Mouse (Mus musculus) C2C12 (cell line): ENCODE results near the gene Endog. TPM values are rescaled to one million over a fixed set of nuclear protein-coding genes. Genes with fewer than 3 reads are reported as not detected.

Source experiments
- H3K27me3 ChIP-seq: one replicate; pipeline ENCODE4 v1.6.1; 2011; ENCODE audit not compliant: control insufficient read depth, insufficient read depth, insufficient read length
- H3K36me3 ChIP-seq: one replicate; pipeline ENCODE4 v1.6.1; 2011; ENCODE audit not compliant: control insufficient read depth, insufficient read depth
- H3K4me3 ChIP-seq: one replicate; pipeline ENCODE4 v1.5.1; 2011; ENCODE audit warnings: mild to moderate bottlenecking, control low read depth; ENCODE audit not compliant: poor library complexity, insufficient read depth, severe bottlenecking
- H3K79me2 ChIP-seq: one replicate; pipeline ENCODE4 v1.6.1; 2011; ENCODE audit not compliant: control insufficient read depth, insufficient read depth
- H3K79me3 ChIP-seq: one replicate; pipeline ENCODE4 v1.6.1; 2011; ENCODE audit warnings: low read depth, control low read depth
- H3ac ChIP-seq: one replicate; pipeline ENCODE3; 2011; ENCODE audit warnings: low read depth; ENCODE audit not compliant: control insufficient read depth, insufficient read length
- CEBPB ChIP-seq: IDR thresholded peaks from one replicate; pipeline ENCODE4 v1.6.1; 2011; ENCODE audit warnings: low read depth, mild to moderate bottlenecking, control low read depth, moderate library complexity
- CTCF ChIP-seq: IDR thresholded peaks from one replicate; pipeline ENCODE4 v1.5.1; 2011; ENCODE audit not compliant: control insufficient read depth, insufficient read depth, insufficient read length
- FOSL1 ChIP-seq: IDR thresholded peaks from one replicate; pipeline ENCODE4 v1.8.0; 2011; ENCODE audit warnings: mild to moderate bottlenecking, low read length; ENCODE audit not compliant: poor library complexity, insufficient read depth, severe bottlenecking
- MAX ChIP-seq: IDR thresholded peaks from one replicate; pipeline ENCODE4 v1.6.1; 2011; ENCODE audit warnings: mild to moderate bottlenecking, control low read depth
- MYOD1 ChIP-seq: IDR thresholded peaks from one replicate; pipeline ENCODE4 v1.6.1; 2011; ENCODE audit warnings: low read depth; ENCODE audit not compliant: control insufficient read depth, insufficient read length
- MYOG ChIP-seq: IDR thresholded peaks from one replicate; pipeline ENCODE4 v1.6.1; 2011; ENCODE audit not compliant: control insufficient read depth, insufficient read length; ENCODE audit errors: extremely low read depth
- USF1 ChIP-seq: IDR thresholded peaks from one replicate; pipeline ENCODE4 v1.6.1; 2011; ENCODE audit warnings: low read depth, mild to moderate bottlenecking, control low read depth, moderate library complexity
- polyA plus RNA-seq: library from polyadenylated mRNA; unstranded; fragments of >200 nt; fragmentation: generic; extraction: Trizol; gene quantifications from one replicate; pipeline ENCODE4 v1.2.1, GENCODE M21; 2012; ENCODE audit warnings: missing spikeins

The Endog gene
- polyA plus RNA-seq, 1 experiment, result 16.1 TPM

GRCm38 (mm10) chr2:30161809-30162208, 9.5 kb upstream of the Endog start:
- H3K36me3 ChIP-seq, result no peaks in the 10 kb centered on the region
- TF ChIP-seq FOSL1, result no peak
- H3K27me3 ChIP-seq, result no peaks in the 10 kb centered on the region
- H3ac ChIP-seq, result no peak overlapping the region
- no peak overlapping the region for H3K4me3 ChIP-seq
- H3K79me2 ChIP-seq, result no peaks in the 10 kb centered on the region
- H3K79me3 ChIP-seq, result no peaks in the 10 kb centered on the region

DNA sequence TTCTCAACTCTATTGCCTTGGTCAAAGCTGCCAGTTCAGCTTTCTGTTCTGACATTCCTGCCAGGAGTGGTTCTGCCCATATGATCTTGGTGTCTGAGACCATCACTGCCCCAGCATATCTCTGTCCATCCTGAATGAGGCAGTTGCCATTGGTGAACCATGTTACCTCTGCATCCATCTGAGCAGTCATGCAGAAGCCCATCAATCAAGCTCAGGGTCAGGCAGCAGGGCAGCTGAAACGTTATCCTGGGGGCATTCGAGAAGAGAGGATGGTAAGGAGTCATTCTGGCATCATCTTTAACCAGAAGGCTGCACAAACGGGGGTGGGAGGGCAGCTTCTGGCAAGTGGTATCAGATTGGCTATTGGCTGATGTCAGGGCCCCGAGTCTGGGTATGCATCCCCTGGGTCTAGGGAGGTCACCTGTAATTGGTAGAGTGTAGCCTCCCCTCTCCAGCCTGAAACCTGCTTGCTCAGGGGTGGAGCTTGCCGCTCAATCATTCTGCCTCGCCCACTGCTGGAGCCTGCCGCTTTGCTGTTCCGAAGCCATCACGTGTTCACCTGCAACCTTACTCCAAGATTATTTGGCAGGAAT, 6.9 kb upstream of the Endog start:
- Histone ChIP-seq H3K79me2 (no peaks in the 10 kb centered on the region), H3K36me3 (no peaks in the 10 kb centered on the region), H3K79me3 (no peaks in the 10 kb centered on the region), H3K27me3 (no peaks in the 10 kb centered on the region), H3ac (no peak overlapping the region), H3K4me3 (no peak overlapping the region)
- no peak for TF ChIP-seq CTCF
- no peak for TF ChIP-seq FOSL1

DNA sequence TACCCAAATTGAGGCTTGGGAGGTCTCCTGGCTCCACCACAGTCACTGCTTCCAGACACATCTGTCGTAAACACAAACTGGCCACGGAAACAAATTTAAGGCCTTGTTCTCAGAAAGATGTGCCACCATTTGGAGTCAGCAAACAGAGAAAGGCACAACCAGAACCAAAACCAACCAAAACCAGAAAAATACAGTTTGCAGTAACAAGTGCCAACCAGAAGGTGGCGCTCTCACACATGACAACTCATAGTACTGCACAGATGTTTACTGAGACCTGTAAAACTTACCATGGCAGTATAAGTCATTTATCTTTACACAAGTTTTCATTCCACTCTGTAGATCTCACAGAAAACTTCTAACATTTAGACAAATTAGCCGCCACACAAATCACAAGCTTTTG, 4.6 kb upstream of the Endog start:
- no peaks in the 10 kb centered on the region for H3K79me2 ChIP-seq
- H3K36me3 ChIP-seq, result no peaks in the 10 kb centered on the region
- no peak overlapping the region for H3K4me3 ChIP-seq
- H3K79me3 ChIP-seq, result no peaks in the 10 kb centered on the region
- no peaks in the 10 kb centered on the region for H3K27me3 ChIP-seq
- TF ChIP-seq MYOD1 (no peak), CEBPB (no peak), USF1 (no peak), FOSL1 (no peak), CTCF (no peak), MAX (no peak), MYOG (no peak)
- H3ac ChIP-seq, result no peak overlapping the region

DNA sequence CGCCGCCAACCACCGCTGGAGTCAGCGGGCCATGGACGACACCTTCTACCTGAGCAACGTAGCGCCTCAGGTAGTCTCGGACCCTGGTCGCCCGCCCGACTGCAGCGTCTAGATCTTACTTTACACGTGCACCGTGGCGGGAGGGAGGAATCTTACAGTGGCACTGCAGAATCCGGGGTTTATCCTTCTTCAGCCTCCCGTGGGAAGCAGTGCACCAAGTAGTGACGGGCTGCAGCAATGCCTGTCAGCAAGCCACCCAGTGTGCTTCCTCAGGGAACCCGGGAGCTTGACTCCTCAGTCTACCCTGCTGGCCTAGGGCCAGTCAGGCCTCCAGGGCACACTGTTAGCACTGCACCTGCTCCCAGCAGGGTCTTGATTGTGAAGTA, 697 bp downstream of the Endog start:
- no peaks in the 10 kb centered on the region for H3K79me3 ChIP-seq
- peaks cover 4% of the 10 kb centered on the region for H3K79me2 ChIP-seq
- H3ac ChIP-seq, result peak overlapping the region; percentile 64
- peaks cover 39% of the 10 kb centered on the region for H3K36me3 ChIP-seq
- TF ChIP-seq MAX (no peak), MYOD1 (no peak), CTCF (no peak), USF1 (no peak), CEBPB (no peak), FOSL1 (no peak), MYOG (no peak)
- H3K4me3 ChIP-seq, result peak overlapping the region; percentile 31
- H3K27me3 ChIP-seq, result no peaks in the 10 kb centered on the region

DNA sequence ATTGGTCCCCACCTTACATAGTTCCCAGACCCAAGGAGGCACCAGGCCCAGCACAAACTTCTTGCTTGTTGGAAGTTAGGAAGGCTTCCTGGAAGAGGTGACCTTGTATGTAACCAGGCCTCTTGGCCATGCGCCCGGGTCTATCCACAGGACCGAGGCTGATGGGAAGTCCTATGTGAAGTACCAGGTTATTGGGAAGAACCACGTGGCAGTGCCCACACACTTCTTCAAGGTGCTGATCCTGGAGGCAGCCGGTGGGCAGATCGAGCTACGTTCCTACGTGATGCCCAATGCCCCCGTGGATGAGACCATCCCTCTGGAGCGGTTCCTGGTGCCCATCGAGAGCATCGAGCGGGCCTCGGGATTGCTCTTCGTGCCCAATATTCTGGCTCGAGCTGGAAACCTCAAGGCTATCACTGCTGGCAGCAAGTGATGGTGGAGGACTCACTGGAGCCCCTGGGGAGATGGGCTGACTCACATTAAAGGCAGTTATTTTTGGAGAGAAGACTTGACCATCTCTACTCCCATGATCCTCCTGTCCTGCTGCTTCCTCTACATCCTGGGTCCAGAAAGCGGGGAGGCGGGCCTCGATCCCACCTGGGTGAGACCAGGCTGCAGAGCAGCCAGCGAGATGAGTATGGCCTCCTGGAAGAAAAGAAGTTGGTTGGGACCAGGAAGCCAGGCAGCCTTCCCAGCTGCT, 2.4 kb downstream of the Endog start:
- Histone ChIP-seq H3ac (no peak overlapping the region), H3K4me3 (no peak overlapping the region), H3K27me3 (no peaks in the 10 kb centered on the region), H3K79me2 (peaks cover 15% of the 10 kb centered on the region), H3K79me3 (no peaks in the 10 kb centered on the region), H3K36me3 (peaks cover 39% of the 10 kb centered on the region)
- TF ChIP-seq MAX, result no peak
- TF ChIP-seq CEBPB, result no peak
- TF ChIP-seq USF1, result no peak
- no peak for TF ChIP-seq MYOD1
- no peak for TF ChIP-seq CTCF
- TF ChIP-seq FOSL1, result no peak

GRCm38 (mm10) chr2:30175897-30176296, 4.6 kb downstream of the Endog start:
- Histone ChIP-seq H3K27me3 (no peaks in the 10 kb centered on the region), H3K79me2 (peaks cover 15% of the 10 kb centered on the region), H3K36me3 (peaks cover 39% of the 10 kb centered on the region), H3ac (no peak overlapping the region), H3K79me3 (no peaks in the 10 kb centered on the region), H3K4me3 (no peak overlapping the region)
- TF ChIP-seq FOSL1 (no peak), CTCF (peak; percentile 14), USF1 (no peak), MYOD1 (no peak)
